Mouse (Mus musculus) heart, postnatal 0 days (tissue): Measurements from ENCODE around the gene Myo1d.

Experiments used
- CTCF ChIP-seq: IDR thresholded peaks from 2 replicates; pipeline ENCODE4 v1.5.1; 2016; ENCODE audit warnings: antibody characterized with exemption, control low read depth, low read depth
- EP300 ChIP-seq: IDR thresholded peaks from 2 replicates; pipeline ENCODE4 v1.6.1; 2016; ENCODE audit warnings: antibody characterized with exemption, low read depth

DNA sequence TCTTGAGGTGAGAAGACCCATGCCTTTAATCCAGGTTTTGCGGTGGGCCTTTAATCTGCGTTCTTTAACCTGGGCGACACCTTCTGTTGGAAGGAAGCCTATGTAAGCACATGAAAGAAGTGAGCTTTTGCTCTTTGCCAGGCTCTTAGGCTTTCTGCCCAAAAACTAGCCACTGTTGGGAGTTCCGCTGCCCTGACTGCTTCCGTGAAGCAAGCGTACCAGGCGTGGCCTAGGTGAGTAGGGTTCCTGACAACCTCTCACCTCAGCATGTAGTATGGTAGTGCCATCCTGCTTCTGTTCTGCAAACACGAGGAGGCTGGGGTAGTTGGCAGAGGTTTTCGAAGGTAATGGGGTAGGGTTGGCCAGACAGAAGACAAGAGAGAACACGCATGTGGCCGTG is 305.0 kb downstream of the Myo1d start:
- TF ChIP-seq EP300 (no peak), CTCF (no peak)
